Mouse (Mus musculus) cerebellum, adult 11 months (tissue): ENCODE data around the gene Rap2a.

Source experiments
- DNase-seq: peaks from one replicate; pipeline ENCODE4 v3.0.0; 2022

The Rap2a gene

GRCm38 (mm10) chr14:120500021-120500560 lies 21.8 kb downstream of the Rap2a start:
- DNase-seq = peak; percentile 25

GRCm38 (mm10) chr14:120500791-120501190 lies 22.5 kb downstream of the Rap2a start:
- no peak for DNase-seq

GRCm38 (mm10) chr14:120503641-120504040 lies 25.4 kb downstream of the Rap2a start:
- no peak for DNase-seq

- no peak for DNase-seq
These were observed 26.2 kb downstream of the Rap2a start for GRCm38 (mm10) chr14:120504423-120504822.

- DNase-seq = no peak
These were observed 26.8 kb downstream of the Rap2a start for GRCm38 (mm10) chr14:120504928-120505461.

GRCm38 (mm10) chr14:120505918-120506317 lies 27.7 kb downstream of the Rap2a start:
- no peak for DNase-seq

GRCm38 (mm10) chr14:120507516-120507915 lies 29.3 kb downstream of the Rap2a start:
- no peak for DNase-seq

GRCm38 (mm10) chr14:120508566-120509365 lies 30.5 kb downstream of the Rap2a start:
- DNase-seq = no peak

- DNase-seq = no peak
These were observed 31.1 kb downstream of the Rap2a start for GRCm38 (mm10) chr14:120509366-120509640.

GRCm38 (mm10) chr14:120511821-120512220 lies 33.6 kb downstream of the Rap2a start:
- no peak for DNase-seq

GRCm38 (mm10) chr14:120514821-120515271 lies 36.6 kb downstream of the Rap2a start:
- DNase-seq = no peak

GRCm38 (mm10) chr14:120515376-120515775 lies 37.1 kb downstream of the Rap2a start:
- DNase-seq = no peak

- DNase-seq = no peak
These were observed 40.5 kb downstream of the Rap2a start for GRCm38 (mm10) chr14:120518706-120519105.

GRCm38 (mm10) chr14:120519921-120520320 lies 41.7 kb downstream of the Rap2a start:
- DNase-seq = no peak

GRCm38 (mm10) chr14:120520843-120521242 lies 42.6 kb downstream of the Rap2a start:
- DNase-seq = no peak

- no peak for DNase-seq
These were observed 45.1 kb downstream of the Rap2a start for GRCm38 (mm10) chr14:120523296-120523695.

GRCm38 (mm10) chr14:120525644-120526043 lies 47.4 kb downstream of the Rap2a start:
- no peak for DNase-seq

GRCm38 (mm10) chr14:120533301-120533700 lies 55.1 kb downstream of the Rap2a start:
- no peak for DNase-seq

GRCm38 (mm10) chr14:120534841-120535271 lies 56.6 kb downstream of the Rap2a start:
- no peak for DNase-seq

- DNase-seq = no peak
These were observed 57.2 kb downstream of the Rap2a start for GRCm38 (mm10) chr14:120535446-120535845.

- no peak for DNase-seq
These were observed 57.7 kb downstream of the Rap2a start for GRCm38 (mm10) chr14:120535924-120536323.

GRCm38 (mm10) chr14:120539128-120539527 lies 60.9 kb downstream of the Rap2a start:
- no peak for DNase-seq

GRCm38 (mm10) chr14:120539626-120540025 lies 61.4 kb downstream of the Rap2a start:
- no peak for DNase-seq

- DNase-seq = no peak
These were observed 64.2 kb downstream of the Rap2a start for GRCm38 (mm10) chr14:120542445-120542844.
